Mouse (Mus musculus): Measurements from ENCODE around the gene Shroom3.

GRCm38 (mm10) chr5:92741802-92742201, 58.6 kb downstream of the Shroom3 start:
- no peak for TF ChIP-seq CHD2 (IDR thresholded peaks at IDR 0.05; ENCODE audit: low read length)
- TF ChIP-seq EP300 (IDR thresholded peaks at IDR 0.05; ENCODE audit: low read length), result no peak
- no peak for TF ChIP-seq POLR2A (IDR thresholded peaks at IDR 0.05; ENCODE audit: low read depth, low read length)
- no peak for TF ChIP-seq BHLHE40 (IDR thresholded peaks at IDR 0.05; ENCODE audit: low read depth, low read length)
- TF ChIP-seq CTCF (conservative IDR thresholded peaks at IDR 0.05 in 1 of 2, IDR thresholded peaks at IDR 0.05 in 1 of 2; ENCODE audit: low read depth in 2 of 2, low read length in 2 of 2), result no peak
- TF ChIP-seq CHD1 (IDR thresholded peaks at IDR 0.05; ENCODE audit: low read depth, low read length), result no peak
- no peak for TF ChIP-seq NRF1 (IDR thresholded peaks at IDR 0.05; ENCODE audit: low read depth, low read length)
- no peak for TF ChIP-seq UBTF (IDR thresholded peaks at IDR 0.05; ENCODE audit: low read depth, low read length)
- TF ChIP-seq MYC (IDR thresholded peaks at IDR 0.05; ENCODE audit: low read depth, low read length), result no peak
- no peak for TF ChIP-seq ZMIZ1 (IDR thresholded peaks at IDR 0.05; ENCODE audit: low read depth, low read length)
